In genomic region chr3:99240213-99240720, GRCm38 (mm10) we compare ENCODE assay signal across 8 mouse cellular contexts. TPM values are rescaled to one million over a fixed set of nuclear protein-coding genes. Genes with fewer than 3 reads are reported as not detected.
A peak's percentile ranks its signal among the peaks of the same experiment; 100 is the strongest.
DNase-seq lines count a peak whose midpoint lies in the region; ATAC-seq and TF ChIP-seq lines count a peak whose summit lies in the region.

Tbx15 (plus strand) TSS chr3:99240381.

- H3K9ac ChIP-seq in lung, embryonic 14.5 days = no peak within 1 kb of the TSS
- no peak within 1 kb of the TSS for H3K9ac ChIP-seq in hindbrain, embryonic 16.5 days (ENCODE audit: low read depth, low read length)
- no peak within 1 kb of the TSS for H3K9ac ChIP-seq in neural tube, embryonic 12.5 days

- 1% methylated on average over 20 of the region's 20 CpGs for WGBS in lung, embryonic 14.5 days
- WGBS in hindbrain, embryonic 16.5 days = under 1% methylated on average over 19 of the region's 20 CpGs
- 0% methylated on average over 20 of the region's 20 CpGs for WGBS in neural tube, embryonic 12.5 days

- no peak for TF ChIP-seq CTCF in lung, embryonic 14.5 days (IDR thresholded peaks at IDR 0.05; ENCODE audit: low read depth)
- TF ChIP-seq CTCF in embryonic fibroblast, embryonic 13.5 days (IDR thresholded peaks at IDR 0.05; ENCODE audit: borderline replicate concordance, insufficient read depth, low read length) = no peak

- ATAC-seq in lung, embryonic 14.5 days (ENCODE audit: insufficient read depth) = no peak
- no peak for ATAC-seq in hindbrain, embryonic 16.5 days
- ATAC-seq in neural tube, embryonic 12.5 days (ENCODE audit: low FRiP score, low read depth) = no peak

- TF ChIP-seq POLR2A in embryonic fibroblast, embryonic 13.5 days (IDR thresholded peaks at IDR 0.05; ENCODE audit: low read depth, low read length) = 0 out of 2 replicates have a peak, but pooled peaks have one; percentile 12

- no peak for DNase-seq in lung, embryonic 14.5 days
- DNase-seq in lung, postnatal 36 days = no peak
- no peak for DNase-seq in left cerebral cortex, postnatal 36 days (ENCODE audit: low spot score in 2 of 2)
- DNase-seq in urinary bladder, postnatal 25 days (ENCODE audit: low spot score) = no peak
- no peak for DNase-seq in layer of hippocampus, adult 9-10 months (ENCODE audit: low spot score)

- peak within 1 kb of the TSS; percentile 10; the same call in 1 of the 2 replicates for H3K4me3 ChIP-seq in lung, embryonic 14.5 days (ENCODE audit: low read depth, low read length)
- H3K4me3 ChIP-seq in embryonic fibroblast, embryonic 13.5 days (ENCODE audit: insufficient read depth, low read length) = peak within 1 kb of the TSS; percentile 48
- H3K4me3 ChIP-seq in hindbrain, embryonic 16.5 days (ENCODE audit: low read length) = peak within 1 kb of the TSS; percentile 14; the same call in 1 of the 2 replicates
- 0 out of 2 replicates have a peak within 1 kb of the TSS, but pooled peaks have one; percentile 13 for H3K4me3 ChIP-seq in neural tube, embryonic 12.5 days

- H3K27ac ChIP-seq in lung, embryonic 14.5 days (ENCODE audit: low read depth) = no peak within 1 kb of the TSS
- H3K27ac ChIP-seq in embryonic fibroblast, embryonic 13.5 days (ENCODE audit: insufficient read depth, low read length) = peak within 1 kb of the TSS; percentile 19
- H3K27ac ChIP-seq in hindbrain, embryonic 16.5 days (ENCODE audit: low read depth, low read length) = no peak within 1 kb of the TSS
- H3K27ac ChIP-seq in neural tube, embryonic 12.5 days = no peak within 1 kb of the TSS

- no peaks in the 10 kb centered on the region for H3K36me3 ChIP-seq in lung, embryonic 14.5 days (ENCODE audit: insufficient read depth)
- H3K36me3 ChIP-seq in hindbrain, embryonic 16.5 days (ENCODE audit: control insufficient read depth, insufficient read depth, low read length) = no peaks in the 10 kb centered on the region
- no peaks in the 10 kb centered on the region for H3K36me3 ChIP-seq in neural tube, embryonic 12.5 days

- intact Hi-C loops in left cerebral cortex, postnatal 36 days (cut with DNase I) = no loop called here

- no peaks in the 10 kb centered on the region for H3K9me3 ChIP-seq in lung, embryonic 14.5 days (ENCODE audit: low read depth, low read length)
- no peaks in the 10 kb centered on the region for H3K9me3 ChIP-seq in hindbrain, embryonic 16.5 days (ENCODE audit: control insufficient read depth, low read length)
- no peaks in the 10 kb centered on the region for H3K9me3 ChIP-seq in neural tube, embryonic 12.5 days

- H3K27me3 ChIP-seq in lung, embryonic 14.5 days (ENCODE audit: insufficient read depth, low read length) = peaks cover 96% of the 10 kb centered on the region
- peaks cover 79% of the 10 kb centered on the region for H3K27me3 ChIP-seq in hindbrain, embryonic 16.5 days (replicated peaks; ENCODE audit: control insufficient read depth, insufficient read depth, low read length)
- peaks cover 96% of the 10 kb centered on the region for H3K27me3 ChIP-seq in neural tube, embryonic 12.5 days (replicated peaks)

- H3K4me2 ChIP-seq in lung, embryonic 14.5 days = peak within 1 kb of the TSS; percentile 36; the same call in 1 of the 2 replicates
- peak within 1 kb of the TSS; percentile 31 for H3K4me2 ChIP-seq in hindbrain, embryonic 16.5 days (ENCODE audit: low read length)
- H3K4me2 ChIP-seq in neural tube, embryonic 12.5 days (replicated peaks) = 0 out of 2 replicates have a peak within 1 kb of the TSS, but pooled peaks have one; percentile 7

- H3K4me1 ChIP-seq in lung, embryonic 14.5 days (ENCODE audit: insufficient read depth) = no peaks in the 10 kb centered on the region
- H3K4me1 ChIP-seq in embryonic fibroblast, embryonic 13.5 days (ENCODE audit: control insufficient read depth, insufficient read depth, low read length) = no peaks in the 10 kb centered on the region
- H3K4me1 ChIP-seq in hindbrain, embryonic 16.5 days (ENCODE audit: control insufficient read depth, insufficient read depth, low read depth, low read length) = peaks cover 2% of the 10 kb centered on the region; the same call in 1 of the 2 replicates
- H3K4me1 ChIP-seq in neural tube, embryonic 12.5 days = no peaks in the 10 kb centered on the region

RNA-seq across cellular contexts. Expression of gene Tbx15, which starts in this region (rescaled TPM):
- 0.05 and 0.28 TPM in 2 replicates for polyA plus RNA-seq in lung, embryonic 14.5 days (2014; fragmentation: Nextera tagmentation; extraction: Ambion mirVana)
- 57.3 and 86.3 TPM in 2 replicates for polyA plus RNA-seq in embryonic fibroblast, embryonic 13.5 days (2011; ENCODE audit: insufficient read length, low read depth, missing spikeins)
- polyA plus RNA-seq in hindbrain, embryonic 16.5 days (2015; fragmentation: Nextera tagmentation; extraction: Ambion mirVana) = 0.66 and 1.0 TPM in 2 replicates
- 1.6 and 2.7 TPM in 2 replicates for polyA plus RNA-seq in neural tube, embryonic 12.5 days (2016; fragmentation: Nextera tagmentation; extraction: Ambion mirVana)
- total RNA-seq in left cerebral cortex, postnatal 36 days (2021) = 1 to 10 TPM in 1 of 2 experiments, under 1 TPM in 1; 0.84 to 1.1 TPM

Comparison
In these comparisons a context has a peak if more than half of its experiments do, and no peak if none do; other contexts are left out.
1. RNA of gene Tbx15 (polyA plus RNA-seq): 57.3 to 86.3 TPM in embryonic fibroblast, embryonic 13.5 days; 1.6 to 2.7 TPM in neural tube, embryonic 12.5 days, 0.66 to 1.0 TPM in hindbrain, embryonic 16.5 days and 0.05 to 0.28 TPM in lung, embryonic 14.5 days; every median in the first group is over 10 times any median in the second.
2. Peak in every context shown above with its lines, with median percentiles within 50 percentile points of each other: H3K4me2 ChIP-seq and H3K4me3 ChIP-seq.